Comparison of ENCODE assay signal across 24 mouse cellular contexts in genomic region chr10:59586821-59587220, GRCm38 (mm10). TPM values are rescaled to one million over a fixed set of nuclear protein-coding genes. Genes with fewer than 3 reads are reported as not detected.
DNase-seq lines count a peak whose midpoint lies in the region; ATAC-seq lines count a peak whose summit lies in the region.
"Had no signal": no experiment of that assay in that cellular context is flagged by ENCODE, and none has a peak within 500 bp of the region (broad histone marks: within the 10 kb centered on the region; RNA-seq: fewer than 3 reads in every experiment).

No protein-coding gene starts in this region.

- no peak overlapping the region for H3K4me3 ChIP-seq in midbrain, embryonic 13.5 days (replicated peaks)
- H3K4me3 ChIP-seq in hindbrain, embryonic 12.5 days, result no peak overlapping the region
- H3K4me3 ChIP-seq: embryonic facial prominence, embryonic 10.5 days; embryonic facial prominence, embryonic 12.5 days; forebrain, embryonic 13.5 days; forebrain, embryonic 15.5 days had no signal

- no peak for ATAC-seq in midbrain, embryonic 13.5 days
- no peak for ATAC-seq in hindbrain, embryonic 12.5 days (ENCODE audit: low FRiP score)
- ATAC-seq: forebrain, embryonic 13.5 days; forebrain, embryonic 15.5 days; forebrain, postnatal 0 days had no signal

- H3K4me1 ChIP-seq in midbrain, embryonic 13.5 days (replicated peaks), result peaks cover under 1% of the 10 kb centered on the region
- no peaks in the 10 kb centered on the region for H3K4me1 ChIP-seq in hindbrain, embryonic 12.5 days
- H3K4me1 ChIP-seq: embryonic facial prominence, embryonic 10.5 days; embryonic facial prominence, embryonic 12.5 days; forebrain, embryonic 13.5 days; forebrain, embryonic 15.5 days had no signal

- peak; percentile 85 for DNase-seq in heart, adult 11 months
- DNase-seq in heart, adult 18-20 months, result no peak
- peak; percentile 23 for DNase-seq in 3T3-L1 (ENCODE audit: low read depth, low spot score)
- DNase-seq in NIH3T3 (ENCODE audit: low read depth), result peak; percentile 44
- peak; percentile 62 for DNase-seq in ZHBTc4 (ENCODE audit: low read depth, low spot score)
- DNase-seq: adrenal gland, adult 2 months; adrenal gland, postnatal 10 days; adrenal gland, postnatal 36 days; cerebellum, adult 11-12 months; cerebellum, adult 2 months; cerebellum, adult 9-10 months; cerebellum, postnatal 10 days; cerebellum, postnatal 25 days; forebrain, postnatal 0 days had no signal

- WGBS in midbrain, embryonic 13.5 days, result 93% methylated on average over 15 of the region's 15 CpGs
- 93% methylated on average over 15 of the region's 15 CpGs for WGBS in hindbrain, embryonic 12.5 days

- H3K4me2 ChIP-seq in midbrain, embryonic 13.5 days (replicated peaks), result no peak overlapping the region
- no peak overlapping the region for H3K4me2 ChIP-seq in hindbrain, embryonic 12.5 days (replicated peaks)
- H3K4me2 ChIP-seq: embryonic facial prominence, embryonic 12.5 days; forebrain, embryonic 13.5 days; forebrain, embryonic 15.5 days had no signal

- no peak overlapping the region for H3K27ac ChIP-seq in midbrain, embryonic 13.5 days
- H3K27ac ChIP-seq in hindbrain, embryonic 12.5 days, result no peak overlapping the region
- H3K27ac ChIP-seq: embryonic facial prominence, embryonic 10.5 days; embryonic facial prominence, embryonic 12.5 days; forebrain, embryonic 13.5 days; forebrain, embryonic 15.5 days had no signal

- H3K9me3 ChIP-seq in midbrain, embryonic 13.5 days, result no peaks in the 10 kb centered on the region
- H3K9me3 ChIP-seq in hindbrain, embryonic 12.5 days (replicated peaks), result no peaks in the 10 kb centered on the region
- H3K9me3 ChIP-seq: embryonic facial prominence, embryonic 10.5 days; embryonic facial prominence, embryonic 12.5 days; forebrain, embryonic 13.5 days; forebrain, embryonic 15.5 days; G1E had no signal

- H3K36me3 ChIP-seq in midbrain, embryonic 13.5 days, result no peaks in the 10 kb centered on the region
- H3K36me3 ChIP-seq in hindbrain, embryonic 12.5 days, result no peaks in the 10 kb centered on the region
- H3K36me3 ChIP-seq: forebrain, embryonic 15.5 days had no signal

- H3K9ac ChIP-seq in midbrain, embryonic 13.5 days (replicated peaks), result no peak overlapping the region
- no peak overlapping the region for H3K9ac ChIP-seq in hindbrain, embryonic 12.5 days
- H3K9ac ChIP-seq: embryonic facial prominence, embryonic 12.5 days; forebrain, embryonic 13.5 days; forebrain, embryonic 15.5 days; forebrain, postnatal 0 days had no signal

- no peaks in the 10 kb centered on the region for H3K27me3 ChIP-seq in midbrain, embryonic 13.5 days
- no peaks in the 10 kb centered on the region for H3K27me3 ChIP-seq in hindbrain, embryonic 12.5 days
- H3K27me3 ChIP-seq: embryonic facial prominence, embryonic 12.5 days; forebrain, embryonic 13.5 days; forebrain, embryonic 15.5 days had no signal

RNA-seq across cellular contexts. Expression of gene Gm10322, which starts 29.0 kb away (rescaled TPM):
- total RNA-seq in heart, adult 18-20 months (2021), result not detected
- polyA plus RNA-seq in midbrain, embryonic 13.5 days (2015; fragmentation: Nextera tagmentation; extraction: Ambion mirVana), result not detected in 2 replicates
- not detected in 2 replicates for polyA plus RNA-seq in hindbrain, embryonic 12.5 days (2016; fragmentation: Nextera tagmentation; extraction: Ambion mirVana)
- total RNA-seq: adrenal gland, adult 2 months; adrenal gland, postnatal 10 days; adrenal gland, postnatal 36 days; forebrain, postnatal 0 days; G1E had no signal
- polyA plus RNA-seq: adrenal gland, adult 2 months; cerebellum, adult 2 months; cortical plate, adult 2 months; embryonic facial prominence, embryonic 10.5 days; embryonic facial prominence, embryonic 12.5 days; embryonic facial prominence, embryonic 14.5 days; forebrain, embryonic 11.5 days; forebrain, embryonic 13.5 days; forebrain, embryonic 15.5 days; forebrain, postnatal 0 days; G1E had no signal

RNA-seq across cellular contexts. Expression of gene Mcu, which starts 29.7 kb away (rescaled TPM):
- 10 to 100 TPM; 21.3 to 22.6 TPM for total RNA-seq in heart, adult 18-20 months (2021)
- 18.3 and 19.5 TPM in 2 replicates for polyA plus RNA-seq in midbrain, embryonic 13.5 days (2015; fragmentation: Nextera tagmentation; extraction: Ambion mirVana)
- 23.2 and 29.2 TPM in 2 replicates for polyA plus RNA-seq in hindbrain, embryonic 12.5 days (2016; fragmentation: Nextera tagmentation; extraction: Ambion mirVana)

Comparison
In these comparisons a context has a peak if more than half of its experiments do, and no peak if none do; other contexts are left out.
1. DNase-seq: peak in heart, adult 11 months (single experiment), 3T3-L1 (single experiment), NIH3T3 (single experiment) and ZHBTc4 (single experiment); none in heart, adult 18-20 months (0 of 2).